Mouse (Mus musculus) limb, embryonic 11.5 days (tissue): ENCODE data around the gene Patl1. TPM values are rescaled to one million over a fixed set of nuclear protein-coding genes. Genes with fewer than 3 reads are reported as not detected.

Source experiments
- ATAC-seq: fragments of 200-750 bp; cut with Nextera tagmentation; 2 replicates; pipeline ENCODE4 v1.8.0; 2017; ENCODE audit warnings: low read depth; ENCODE audit not compliant: insufficient number of reproducible peaks, low FRiP score, low TSS enrichment
- DNase-seq: peaks from one replicate; pipeline ENCODE4 v3.0.0-alpha.2; 2015; ENCODE audit warnings: low spot score
- H3K27ac ChIP-seq: fragments of 300-500 bp; sonication (generic); replicated peaks from 2 replicates; pipeline ENCODE4 v1.5.1; 2014; ENCODE audit warnings: low read depth, mild to moderate bottlenecking, low read length
- H3K27me3 ChIP-seq: fragments of 300-500 bp; sonication (generic); 2 replicates; pipeline ENCODE4 v1.6.1; 2014; ENCODE audit warnings: mild to moderate bottlenecking, low read length, mixed read lengths; ENCODE audit not compliant: control insufficient read depth, insufficient read depth
- H3K36me3 ChIP-seq: fragments of 300-500 bp; sonication (generic); 2 replicates; pipeline ENCODE4 v1.6.1; 2014; ENCODE audit warnings: mild to moderate bottlenecking, low read length, moderate library complexity, mixed read lengths; ENCODE audit not compliant: control insufficient read depth, insufficient read depth
- H3K4me1 ChIP-seq: fragments of 300-500 bp; sonication (generic); 2 replicates; pipeline ENCODE4 v1.6.1; 2014; ENCODE audit warnings: low read length, mixed read lengths; ENCODE audit not compliant: control insufficient read depth, insufficient read depth
- H3K4me2 ChIP-seq: fragments of 300-500 bp; sonication (generic); 2 replicates; pipeline ENCODE4 v1.6.1; 2014; ENCODE audit warnings: low read depth, mild to moderate bottlenecking, moderate library complexity; ENCODE audit not compliant: severe bottlenecking
- H3K4me3 ChIP-seq: fragments of 300-500 bp; sonication (generic); 2 replicates; pipeline ENCODE4 v1.5.1; 2014; ENCODE audit warnings: low read depth, low read length
- H3K9ac ChIP-seq: fragments of 300-500 bp; sonication (generic); 2 replicates; pipeline ENCODE4 v1.6.1; 2014; ENCODE audit warnings: mild to moderate bottlenecking, low read length
- H3K9me3 ChIP-seq: fragments of 300-500 bp; sonication (generic); 2 replicates; pipeline ENCODE4 v1.6.1; 2016; ENCODE audit warnings: low read length; ENCODE audit not compliant: control insufficient read depth
- WGBS: fragments of 180-500 bp; shearing (Covaris S2); extraction: QIAGEN DNeasy Blood & Tissue Kit; methylation state at CpG from one replicate; pipeline ENCODE4 v1.1.7; 2014; 5-methylcytosine and 5-hydroxymethylcytosine counted together
- microRNA-seq: library from miRNA; unstranded; fragments of <30 nt; microRNA quantifications from one replicate; pipeline ENCODE4, GENCODE M21; 2016
- polyA plus RNA-seq: library from polyadenylated mRNA; unstranded; fragments of >200 nt; fragmentation: Nextera tagmentation; extraction: Ambion mirVana; gene quantifications from 2 replicates; pipeline ENCODE4 v1.2.1, GENCODE M21; 2014

Gene Patl1
- polyA plus RNA-seq, 1 experiment from 2014 or later, result 25.6 TPM

- H3K27me3 ChIP-seq, result no peaks in the 10 kb centered on the region
- no peak overlapping the region for H3K9ac ChIP-seq
- peaks cover 10% of the 10 kb centered on the region for H3K36me3 ChIP-seq
- H3K4me1 ChIP-seq, result no peaks in the 10 kb centered on the region
- no peak overlapping the region for H3K27ac ChIP-seq
- no peak overlapping the region for H3K4me3 ChIP-seq
- no peaks in the 10 kb centered on the region for H3K9me3 ChIP-seq
- 92% methylated on average over 10 of the region's 10 CpGs for WGBS
- no peak for ATAC-seq
- H3K4me2 ChIP-seq, result no peak overlapping the region
- no peak for DNase-seq
Observed at GRCm38 (mm10) chr19:11992441-11993029, 80.3 kb downstream of the Patl1 start.

Small RNAs within 50 kb of the gene (microRNA-seq; reads per million reads assigned to microRNA genes)
- 6.7 reads per million, percentile 15 among the genes with 10 or more reads in this experiment for gene Mir6994

Other genes with a start within 250 kb of the Patl1 start
- gene Oosp1, start 221.2 kb upstream of the Patl1 start, polyA plus RNA-seq, result not detected in 2 replicates
- gene Oosp3, start 215.3 kb upstream of the Patl1 start, polyA plus RNA-seq, result not detected in 2 replicates
- not detected in 2 replicates for gene Gif, start 164.8 kb upstream of the Patl1 start, polyA plus RNA-seq
- 54.5 and 55.1 TPM in 2 replicates for gene Mrpl16, start 142.0 kb upstream of the Patl1 start, polyA plus RNA-seq
- gene Stx3, start 93.0 kb upstream of the Patl1 start, polyA plus RNA-seq, result 6.8 and 8.4 TPM in 2 replicates
- not detected in 2 replicates for gene Olfr1417, start 73.2 kb upstream of the Patl1 start, polyA plus RNA-seq
- not detected in 2 replicates for gene Olfr1418, start 51.3 kb upstream of the Patl1 start, polyA plus RNA-seq
- gene Olfr1419, start 37.3 kb upstream of the Patl1 start, polyA plus RNA-seq, result not detected in 2 replicates
- gene Olfr1420, start 25.8 kb upstream of the Patl1 start, polyA plus RNA-seq, result not detected in 2 replicates
- gene Osbp, start 53.5 kb downstream of the Patl1 start, polyA plus RNA-seq, result 6.1 and 7.2 TPM in 2 replicates
- not detected in 2 replicates for gene Olfr1423, start 128.9 kb downstream of the Patl1 start, polyA plus RNA-seq
- not detected in 2 replicates for gene Olfr1424, start 150.3 kb downstream of the Patl1 start, polyA plus RNA-seq
- not detected in 2 replicates for gene Olfr1425, start 165.3 kb downstream of the Patl1 start, polyA plus RNA-seq
- not detected in 2 replicates for gene Olfr1426, start 179.6 kb downstream of the Patl1 start, polyA plus RNA-seq
- not detected in 2 replicates for gene Olfr1427, start 190.9 kb downstream of the Patl1 start, polyA plus RNA-seq
- gene Olfr1428, start 203.5 kb downstream of the Patl1 start, polyA plus RNA-seq, result not detected in 2 replicates
- not detected in 2 replicates for gene Olfr76, start 210.8 kb downstream of the Patl1 start, polyA plus RNA-seq